Mouse (Mus musculus): Measurements from ENCODE around the gene Kcnj12. TPM values are rescaled to one million over a fixed set of nuclear protein-coding genes. Genes with fewer than 3 reads are reported as not detected.

Gene Kcnj12
- total and polyA plus RNA-seq, 3 experiments: not detected

- Histone ChIP-seq H3K79me2 (ENCODE audit: control insufficient read depth, insufficient read depth, low read length, poor library complexity) (no peaks in the 10 kb centered on the region), H3K9me3 (replicated peaks; ENCODE audit: insufficient read depth, low read length) (no peaks in the 10 kb centered on the region), H3K27me3 (ENCODE audit: control insufficient read depth in 1 of 2, insufficient read depth in 2 of 2, low read length in 2 of 2) (peaks cover 4 to 5% of the 10 kb centered on the region in 2 experiments), H3K4me3 (ENCODE audit: control insufficient read depth in 1 of 2, insufficient read depth in 1 of 2, low read depth in 2 of 2, low read length in 2 of 2) (no peak overlapping the region), H3K9ac (ENCODE audit: control insufficient read depth, low read depth, low read length, poor library complexity, severe bottlenecking) (no peak overlapping the region), H3K36me3 (ENCODE audit: control insufficient read depth in 1 of 2, insufficient read depth in 2 of 2, low read length in 2 of 2) (no peaks in the 10 kb centered on the region), H3K27ac (ENCODE audit: control insufficient read depth, low read depth, low read length) (no peak overlapping the region), H3K4me1 (ENCODE audit: control insufficient read depth in 1 of 2, insufficient read depth in 2 of 2, low read length in 2 of 2) (peaks cover 0 to 17% of the 10 kb centered on the region in 2 experiments; a peak in 2 of 4 replicates)
- no peak for DNase-seq (ENCODE audit: low read depth, low spot score)
- TF ChIP-seq POLR2AphosphoS2 (IDR thresholded peaks at IDR 0.05; ENCODE audit: low read length) (no peak), JUND (IDR thresholded peaks at IDR 0.05; ENCODE audit: low read depth, low read length) (no peak), MAX (IDR thresholded peaks at IDR 0.05; ENCODE audit: low read length) (no peak), HCFC1 (IDR thresholded peaks at IDR 0.05; ENCODE audit: low read depth, low read length) (no peak), ZMIZ1 (IDR thresholded peaks at IDR 0.05; ENCODE audit: low read depth, low read length) (no peak), MAFK (IDR thresholded peaks at IDR 0.05; ENCODE audit: borderline replicate concordance, low read depth, low read length) (no peak), MAZ (IDR thresholded peaks at IDR 0.05; ENCODE audit: low read depth, low read length) (no peak), POLR2A (IDR thresholded peaks at IDR 0.05; ENCODE audit: control insufficient read depth in 1 of 2, insufficient read depth in 1 of 2, low read depth in 1 of 2, low read length in 2 of 2, poor library complexity in 1 of 2) (no peak), RAD21 (IDR thresholded peaks at IDR 0.05; ENCODE audit: low read depth, low read length) (no peak), TCF12 (IDR thresholded peaks at IDR 0.05; ENCODE audit: low read depth, low read length) (no peak)
Measured at GRCm38 (mm10) chr11:61069645-61070044, 47.3 kb downstream of the Kcnj12 start.

- Histone ChIP-seq H3K79me2 (ENCODE audit: control insufficient read depth, insufficient read depth, low read length, poor library complexity) (no peaks in the 10 kb centered on the region), H3K9me3 (replicated peaks; ENCODE audit: insufficient read depth, low read length) (no peaks in the 10 kb centered on the region), H3K4me3 (ENCODE audit: control insufficient read depth in 1 of 2, insufficient read depth in 1 of 2, low read depth in 2 of 2, low read length in 2 of 2) (no peak overlapping the region), H3K4me1 (ENCODE audit: control insufficient read depth in 1 of 2, insufficient read depth in 2 of 2, low read length in 2 of 2) (peaks cover 4 to 10% of the 10 kb centered on the region in 2 experiments; a peak in 3 of 4 replicates), H3K36me3 (ENCODE audit: control insufficient read depth in 1 of 2, insufficient read depth in 2 of 2, low read length in 2 of 2) (peaks cover 0 to 5% of the 10 kb centered on the region in 2 experiments; a peak in 1 of 4 replicates), H3K9ac (ENCODE audit: control insufficient read depth, low read depth, low read length, poor library complexity, severe bottlenecking) (0 out of 2 replicates have a peak overlapping the region, but pooled peaks have one; percentile 19), H3K27ac (ENCODE audit: control insufficient read depth, low read depth, low read length) (no peak overlapping the region), H3K27me3 (ENCODE audit: control insufficient read depth in 1 of 2, insufficient read depth in 2 of 2, low read length in 2 of 2) (peaks cover 2 to 3% of the 10 kb centered on the region in 2 experiments; a peak in 3 of 4 replicates)
- TF ChIP-seq HCFC1 (IDR thresholded peaks at IDR 0.05; ENCODE audit: low read depth, low read length): no peak
- no peak for TF ChIP-seq ELF1 (IDR thresholded peaks at IDR 0.05; ENCODE audit: low read depth, low read length)
- TF ChIP-seq SIN3A (IDR thresholded peaks at IDR 0.05; ENCODE audit: low read length): no peak
- no peak for TF ChIP-seq MXI1 (IDR thresholded peaks at IDR 0.05; ENCODE audit: low read depth, low read length)
- no peak for TF ChIP-seq USF2 (IDR thresholded peaks at IDR 0.05; ENCODE audit: borderline replicate concordance in 1 of 2, insufficient read depth in 1 of 2, low read depth in 1 of 2, low read length in 2 of 2)
- no peak for TF ChIP-seq EP300 (IDR thresholded peaks at IDR 0.05; ENCODE audit: low read depth in 1 of 2, low read length in 2 of 2)
- no peak for TF ChIP-seq JUND (IDR thresholded peaks at IDR 0.05; ENCODE audit: low read depth, low read length)
- TF ChIP-seq GATA1 (IDR thresholded peaks at IDR 0.05; ENCODE audit: low read depth, low read length): no peak
- TF ChIP-seq KAT2A (conservative IDR thresholded peaks at IDR 0.05; ENCODE audit: low read depth, low read length): no peak
- no peak for TF ChIP-seq TAL1 (IDR thresholded peaks at IDR 0.05; ENCODE audit: low read length)
- DNase-seq (ENCODE audit: low read depth, low spot score): peak; percentile 18
Measured at GRCm38 (mm10) chr11:61074646-61075317, 52.4 kb downstream of the Kcnj12 start.
